Mouse (Mus musculus): ENCODE data around the gene Bard1. TPM values are rescaled to one million over a fixed set of nuclear protein-coding genes. Genes with fewer than 3 reads are reported as not detected.

Bard1 gene
- total and polyA plus RNA-seq, 3 experiments = 8.1 to 10.9 TPM; not detected in 1

- no peaks in the 10 kb centered on the region for H3K4me1 ChIP-seq (ENCODE audit: control insufficient read depth in 1 of 2, insufficient read depth in 2 of 2, low read length in 2 of 2)
- no peaks in the 10 kb centered on the region for H3K79me2 ChIP-seq (ENCODE audit: control insufficient read depth, insufficient read depth, low read length, poor library complexity)
- DNase-seq (ENCODE audit: low read depth, low spot score) = peak; percentile 64
- TF ChIP-seq SIN3A (IDR thresholded peaks at IDR 0.05; ENCODE audit: low read length) (no peak), NRF1 (IDR thresholded peaks at IDR 0.05; ENCODE audit: insufficient read depth, low read depth, low read length, poor library complexity, severe bottlenecking) (no peak), CHD1 (IDR thresholded peaks at IDR 0.05; ENCODE audit: low read depth, low read length) (no peak), TAL1 (IDR thresholded peaks at IDR 0.05; ENCODE audit: low read length) (no peak), BHLHE40 (IDR thresholded peaks at IDR 0.05; ENCODE audit: borderline replicate concordance, low read depth, low read length) (no peak), USF1 (IDR thresholded peaks at IDR 0.05; ENCODE audit: low read depth, low read length) (no peak), HCFC1 (IDR thresholded peaks at IDR 0.05; ENCODE audit: low read depth, low read length) (no peak), RAD21 (IDR thresholded peaks at IDR 0.05; ENCODE audit: low read depth, low read length) (peak; percentile 39), USF2 (IDR thresholded peaks at IDR 0.05; ENCODE audit: borderline replicate concordance in 1 of 2, insufficient read depth in 1 of 2, low read depth in 1 of 2, low read length in 2 of 2) (no peak), ZNF384 (IDR thresholded peaks at IDR 0.05; ENCODE audit: low read depth, low read length) (no peak), POLR2AphosphoS5 (IDR thresholded peaks at IDR 0.05; ENCODE audit: borderline replicate concordance, low read depth, low read length) (no peak), MAX (IDR thresholded peaks at IDR 0.05; ENCODE audit: low read length) (peak; percentile 60; the same call in 1 of the 2 replicates), ETS1 (IDR thresholded peaks at IDR 0.05; ENCODE audit: low read depth, low read length) (no peak), MXI1 (IDR thresholded peaks at IDR 0.05; ENCODE audit: low read depth, low read length) (no peak), MAZ (IDR thresholded peaks at IDR 0.05; ENCODE audit: low read depth, low read length) (no peak), TBP (IDR thresholded peaks at IDR 0.05; ENCODE audit: low read depth, low read length) (no peak), KAT2A (conservative IDR thresholded peaks at IDR 0.05; ENCODE audit: low read depth, low read length) (no peak), ZKSCAN1 (IDR thresholded peaks at IDR 0.05; ENCODE audit: low read depth, low read length) (no peak), GATA1 (IDR thresholded peaks at IDR 0.05; ENCODE audit: low read depth, low read length) (no peak), ZC3H11A (IDR thresholded peaks at IDR 0.05; ENCODE audit: low read depth, low read length) (peak; percentile 17; the same call in 1 of the 2 replicates), MYC (IDR thresholded peaks at IDR 0.05; ENCODE audit: low read depth, low read length) (0 out of 2 replicates have a peak, but pooled peaks have one; percentile 57), MEF2A (IDR thresholded peaks at IDR 0.05; ENCODE audit: extremely low read depth, insufficient replicate concordance, low read depth, low read length, poor library complexity, severe bottlenecking) (no peak), NELFE (IDR thresholded peaks at IDR 0.05; ENCODE audit: low read depth, low read length) (no peak), SMC3 (IDR thresholded peaks at IDR 0.05; ENCODE audit: low read depth, low read length) (peak; percentile 61), CHD2 (IDR thresholded peaks at IDR 0.05; ENCODE audit: low read length) (no peak), ZMIZ1 (IDR thresholded peaks at IDR 0.05; ENCODE audit: low read depth, low read length) (no peak), MAFK (IDR thresholded peaks at IDR 0.05; ENCODE audit: borderline replicate concordance, low read depth, low read length) (no peak), E2F4 (IDR thresholded peaks at IDR 0.05; ENCODE audit: borderline replicate concordance, low read depth, low read length) (no peak), CTCF (IDR thresholded peaks at IDR 0.05 in 2 of 3, conservative IDR thresholded peaks at IDR 0.05 in 1 of 3; ENCODE audit: control insufficient read depth in 1 of 3, insufficient read depth in 1 of 3, low read depth in 2 of 3, low read length in 3 of 3, poor library complexity in 1 of 3, severe bottlenecking in 1 of 3) (peak; percentile 39 to 70 (median 67); a peak in 5 of 6 replicates), ELF1 (IDR thresholded peaks at IDR 0.05; ENCODE audit: low read depth, low read length) (no peak), MYB (IDR thresholded peaks at IDR 0.05; ENCODE audit: low read depth, low read length) (no peak), RCOR1 (IDR thresholded peaks at IDR 0.05; ENCODE audit: low read depth, low read length) (no peak), TCF12 (IDR thresholded peaks at IDR 0.05; ENCODE audit: low read depth, low read length) (no peak)
- no peaks in the 10 kb centered on the region for H3K27me3 ChIP-seq (ENCODE audit: control insufficient read depth in 1 of 2, insufficient read depth in 2 of 2, low read length in 2 of 2)
- peaks cover 0 to 2% of the 10 kb centered on the region in 2 experiments; a peak in 2 of 4 replicates for H3K36me3 ChIP-seq (ENCODE audit: control insufficient read depth in 1 of 2, insufficient read depth in 2 of 2, low read length in 2 of 2)
- no peak overlapping the region for H3K27ac ChIP-seq (ENCODE audit: control insufficient read depth, low read depth, low read length)
- H3K4me3 ChIP-seq (ENCODE audit: control insufficient read depth in 1 of 2, insufficient read depth in 1 of 2, low read depth in 2 of 2, low read length in 2 of 2) = no peak overlapping the region
- H3K9me3 ChIP-seq (replicated peaks; ENCODE audit: insufficient read depth, low read length) = no peaks in the 10 kb centered on the region
- H3K9ac ChIP-seq (ENCODE audit: control insufficient read depth, low read depth, low read length, poor library complexity, severe bottlenecking) = no peak overlapping the region
Observed at GRCm38 (mm10) chr1:71036999-71037398, 65.9 kb downstream of the Bard1 start.

Measured in MEL (cell line).